Mouse (Mus musculus): ENCODE measurements around the gene Terf2ip.

The Terf2ip gene

GRCm38 (mm10) chr8:112010997-112011815 lies at the start of gene Terf2ip, which contains the start of gene Kars:
Gene Terf2ip, plus strand, starts transcription at chr8:112011398.
Gene Kars, minus strand, starts transcription at chr8:112011323.
- DNase-seq (ENCODE audit: low spot score), result peak; percentile 91

DNA sequence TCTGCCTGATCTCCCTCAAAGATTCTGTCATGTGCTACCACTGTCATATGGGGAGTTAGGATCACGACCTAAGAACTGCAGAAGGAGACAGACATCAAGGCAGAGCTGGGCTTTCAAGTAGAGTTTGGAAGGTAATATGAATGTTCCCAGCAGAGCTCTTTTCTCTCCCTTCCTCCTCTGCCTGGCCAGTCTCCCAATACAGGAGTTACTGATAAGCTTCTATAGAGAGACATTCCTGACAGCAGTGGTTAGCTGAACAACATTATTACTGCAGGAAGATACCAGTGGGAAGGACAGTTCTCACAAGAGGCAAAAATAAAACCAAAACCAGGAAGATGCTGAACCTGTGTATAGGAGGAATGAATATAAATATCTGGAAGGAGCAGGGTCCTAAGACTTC lies 48.6 kb upstream of the Terf2ip start:
- no peak for DNase-seq (ENCODE audit: low spot score)

- DNase-seq (ENCODE audit: low spot score), result no peak
Observed at GRCm38 (mm10) chr8:111963091-111963490, 48.1 kb upstream of the Terf2ip start.

- DNase-seq (ENCODE audit: low spot score), result no peak
Observed at GRCm38 (mm10) chr8:111963546-111963945, 47.7 kb upstream of the Terf2ip start.

- DNase-seq (ENCODE audit: low spot score), result no peak
Observed at GRCm38 (mm10) chr8:111964351-111964750, 46.8 kb upstream of the Terf2ip start.

- DNase-seq (ENCODE audit: low spot score), result no peak
Observed at GRCm38 (mm10) chr8:111964849-111965561, 46.2 kb upstream of the Terf2ip start.

DNA sequence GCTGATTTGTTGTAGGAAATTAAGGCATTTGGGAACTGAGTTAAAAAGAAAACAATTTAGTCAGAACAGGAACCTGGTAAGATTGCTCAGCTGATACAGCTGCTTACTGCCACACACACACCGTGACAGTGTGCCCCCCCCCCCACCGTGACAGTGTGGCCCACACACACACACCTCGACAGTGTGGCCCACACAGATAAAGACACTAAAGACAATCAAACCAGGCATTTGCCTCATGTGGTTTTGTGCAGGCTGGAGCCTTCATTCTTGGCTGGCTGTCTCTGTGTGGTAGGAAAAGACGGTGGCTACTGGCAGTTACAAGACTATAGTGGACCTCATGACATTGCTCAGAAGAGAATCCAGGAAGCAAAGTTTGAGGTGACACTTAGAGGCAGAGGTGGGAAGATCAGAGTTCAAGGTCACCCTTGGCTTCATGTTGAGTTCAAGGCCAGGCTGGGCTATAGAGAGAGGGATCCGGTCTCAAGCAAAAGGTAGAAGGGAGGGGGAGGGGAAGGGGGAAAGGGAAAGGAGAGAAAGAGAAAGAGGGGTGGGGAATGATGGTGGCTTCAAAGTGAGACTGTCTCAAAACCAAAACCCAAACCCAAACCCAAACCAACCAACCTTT lies 43.8 kb upstream of the Terf2ip start:
- no peak for DNase-seq (ENCODE audit: low spot score)

DNA sequence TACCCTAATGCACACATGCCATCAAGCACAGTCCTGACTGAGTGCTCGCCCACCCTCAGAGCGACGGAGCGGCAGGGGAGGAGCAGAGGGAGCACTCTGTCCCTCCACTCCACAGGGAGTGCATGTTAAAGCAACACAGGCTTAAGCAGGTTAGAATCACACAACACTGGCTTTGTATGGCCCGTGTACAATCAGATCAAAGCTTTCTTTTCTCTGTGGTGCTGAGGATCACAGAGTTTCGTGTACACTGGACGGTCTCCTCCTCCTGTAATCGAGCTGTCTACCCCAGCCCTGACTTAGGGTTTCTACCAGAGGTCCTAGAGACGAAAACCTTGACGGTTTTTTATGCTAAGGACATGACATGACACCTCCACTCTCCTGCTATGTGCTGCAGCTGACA lies 42.7 kb upstream of the Terf2ip start:
- DNase-seq (ENCODE audit: low spot score), result no peak

DNA sequence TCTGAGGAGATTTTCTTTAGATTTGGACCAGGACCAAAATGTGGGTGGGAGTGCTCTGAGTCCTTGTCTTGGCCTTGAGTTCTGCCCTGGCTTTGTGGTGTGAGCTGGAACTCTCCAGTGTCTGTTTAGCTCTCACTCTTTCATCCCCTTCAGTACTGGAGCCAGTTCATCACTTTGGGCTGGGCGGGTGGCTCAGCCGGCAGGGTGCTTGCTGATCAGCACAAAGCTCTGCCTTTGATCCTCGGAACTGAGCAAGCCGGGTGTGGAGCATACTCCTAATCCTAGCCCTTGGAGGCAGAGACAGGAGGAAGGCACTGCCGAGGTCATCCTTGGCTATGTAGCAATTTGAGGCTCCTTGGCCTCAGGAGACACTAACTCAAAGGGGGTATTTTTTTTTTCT lies 42.2 kb upstream of the Terf2ip start:
- DNase-seq (ENCODE audit: low spot score), result no peak

- no peak for DNase-seq (ENCODE audit: low spot score)
Observed at GRCm38 (mm10) chr8:111974138-111974537, 37.1 kb upstream of the Terf2ip start.

DNA sequence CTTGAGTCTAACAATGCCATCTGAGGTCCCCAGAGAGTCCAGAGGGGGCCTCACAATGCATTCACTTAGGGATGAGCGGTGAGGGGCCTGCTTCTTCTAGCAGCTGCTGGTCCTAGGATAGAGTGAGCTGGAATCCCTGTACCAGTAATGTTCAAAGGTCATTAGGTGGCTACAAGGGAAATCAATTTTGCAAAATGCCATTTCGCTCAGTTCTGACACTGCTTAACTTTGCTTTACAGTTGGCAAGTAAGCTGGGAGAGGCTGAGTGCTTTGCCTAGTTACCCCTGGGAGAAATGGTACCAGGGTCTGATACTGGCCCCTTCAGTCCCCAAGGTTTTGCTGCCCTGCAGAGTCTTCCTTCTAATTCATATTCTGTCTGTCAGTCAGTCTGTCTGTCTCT lies 35.5 kb upstream of the Terf2ip start:
- DNase-seq (ENCODE audit: low spot score), result no peak

DNA sequence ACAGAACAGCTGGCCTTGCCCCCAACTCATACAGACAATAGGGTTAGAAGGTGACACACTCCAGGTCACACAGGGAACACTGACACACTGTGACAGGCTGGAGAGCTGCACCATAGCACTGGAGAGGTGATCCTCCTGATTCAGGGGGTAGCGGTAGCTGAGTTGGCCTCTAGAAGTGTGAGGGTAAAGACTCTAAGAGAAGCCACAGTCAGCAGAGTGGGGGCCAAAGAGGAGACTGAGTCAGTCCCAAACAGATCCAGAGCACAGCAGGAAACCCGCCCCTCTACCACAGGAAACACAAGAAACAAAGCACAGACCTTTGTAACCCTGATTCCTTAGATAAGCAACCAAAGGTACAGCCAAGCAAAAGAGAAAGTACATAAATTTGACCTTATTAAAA lies 34.9 kb upstream of the Terf2ip start:
- no peak for DNase-seq (ENCODE audit: low spot score)

GRCm38 (mm10) chr8:111978147-111978546 lies 33.1 kb upstream of the Terf2ip start:
- DNase-seq (ENCODE audit: low spot score), result no peak

DNA sequence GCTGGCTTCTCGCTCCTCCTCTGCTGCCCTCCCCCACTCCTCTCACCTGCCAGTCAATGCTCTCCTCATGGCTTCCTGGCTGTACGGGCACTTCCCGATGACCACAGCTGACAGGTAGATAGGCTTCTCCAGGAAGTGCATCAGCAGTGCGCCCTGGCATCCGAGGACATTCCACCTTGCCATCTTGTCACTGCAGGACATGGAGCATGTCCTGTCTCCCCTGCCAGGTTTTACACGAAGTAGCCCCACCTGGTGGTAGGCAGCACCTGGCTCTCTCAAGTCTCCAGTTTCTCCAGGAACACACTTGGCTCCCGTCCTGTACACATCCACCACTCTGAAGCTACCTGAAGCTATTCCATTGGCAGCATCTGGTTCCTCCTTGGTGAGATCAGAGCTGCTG lies 29.1 kb upstream of the Terf2ip start:
- DNase-seq (ENCODE audit: low spot score), result no peak

- DNase-seq (ENCODE audit: low spot score), result no peak
Observed at GRCm38 (mm10) chr8:111984511-111984910, 26.7 kb upstream of the Terf2ip start.

DNA sequence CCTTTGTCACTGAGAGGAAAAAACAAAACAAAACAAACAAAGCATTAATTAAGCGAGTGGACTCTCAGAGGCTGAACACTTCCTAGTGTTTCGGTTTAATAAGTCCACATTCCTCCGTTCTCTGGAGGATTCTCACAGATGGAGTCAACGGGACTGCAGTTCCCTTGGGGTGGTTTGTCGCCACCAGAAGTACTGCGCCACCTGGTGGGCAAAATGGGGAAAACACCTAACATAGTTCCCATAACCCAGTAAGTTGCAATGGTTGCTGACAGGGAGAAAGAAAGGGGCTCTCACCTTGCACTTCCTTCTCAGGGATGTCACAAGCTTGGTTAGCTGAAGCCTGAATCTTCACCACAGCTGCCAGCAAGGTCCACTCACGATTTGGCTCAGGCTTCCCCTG lies 21.3 kb upstream of the Terf2ip start:
- peak; percentile 76 for DNase-seq (ENCODE audit: low spot score)

- no peak for DNase-seq (ENCODE audit: low spot score)
Observed at GRCm38 (mm10) chr8:111991278-111991677, 19.9 kb upstream of the Terf2ip start.

DNA sequence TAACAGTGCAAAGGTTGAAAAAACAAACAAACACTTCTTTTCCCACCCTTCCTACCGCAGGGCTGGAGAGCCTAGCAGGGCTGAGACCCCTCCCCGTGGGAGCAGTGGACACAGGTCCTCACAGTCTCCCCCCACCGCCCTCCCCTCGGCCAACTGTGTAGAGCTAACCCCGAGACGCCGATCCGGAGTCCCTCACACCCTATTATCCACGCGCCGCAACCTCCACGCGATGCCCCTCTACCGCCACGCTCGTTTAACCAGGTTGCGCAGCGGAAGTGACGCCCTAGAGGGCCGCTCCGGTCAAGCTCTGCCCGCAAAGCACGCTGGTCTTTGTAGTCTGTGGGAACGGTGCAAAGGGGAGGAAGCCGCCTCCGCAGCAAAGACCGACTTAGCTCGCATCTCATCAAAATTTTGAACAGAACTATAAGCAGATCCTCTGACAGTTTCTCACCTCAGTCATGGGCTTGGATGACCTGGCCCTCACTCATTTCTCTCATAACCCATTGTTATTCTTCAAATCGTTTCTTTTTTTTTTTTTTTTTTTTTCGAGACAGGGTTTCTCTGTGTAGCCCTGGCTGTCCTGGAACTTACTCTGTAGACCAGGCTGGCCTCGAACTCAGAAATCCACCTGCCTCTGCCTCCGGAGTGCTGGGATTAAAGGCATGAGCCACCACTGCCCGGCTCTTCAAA lies 19.0 kb upstream of the Terf2ip start, which contains the start of gene Adat1:
Gene Adat1 (minus strand): TSS at position 290 of the 690 bp plus-strand sequence.
- DNase-seq (ENCODE audit: low spot score), result peak; percentile 63

- DNase-seq (ENCODE audit: low spot score), result no peak
Observed at GRCm38 (mm10) chr8:111992703-111993039, 18.5 kb upstream of the Terf2ip start.

DNA sequence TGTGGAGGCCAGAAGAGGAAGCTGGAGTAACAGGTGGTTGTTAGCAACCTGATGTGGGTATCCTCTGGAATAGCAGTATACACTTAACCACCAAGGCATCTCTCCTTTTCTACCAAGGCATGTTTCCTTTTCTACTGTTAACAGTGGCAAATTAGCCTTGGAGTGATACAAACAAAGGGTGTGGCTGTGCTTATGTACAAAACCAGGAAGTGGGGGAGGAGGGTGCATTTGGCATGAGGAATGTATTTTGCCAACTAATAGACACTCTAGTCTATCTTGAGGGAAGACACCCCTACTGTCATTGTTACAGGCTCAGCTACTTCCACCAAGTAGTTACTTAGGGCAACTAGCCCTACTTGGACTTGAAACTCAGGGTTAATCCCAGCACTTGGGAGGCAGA lies 6.4 kb upstream of the Terf2ip start:
- DNase-seq (ENCODE audit: low spot score), result no peak

GRCm38 (mm10) chr8:112005601-112006000 lies 5.6 kb upstream of the Terf2ip start:
- no peak for DNase-seq (ENCODE audit: low spot score)

DNA sequence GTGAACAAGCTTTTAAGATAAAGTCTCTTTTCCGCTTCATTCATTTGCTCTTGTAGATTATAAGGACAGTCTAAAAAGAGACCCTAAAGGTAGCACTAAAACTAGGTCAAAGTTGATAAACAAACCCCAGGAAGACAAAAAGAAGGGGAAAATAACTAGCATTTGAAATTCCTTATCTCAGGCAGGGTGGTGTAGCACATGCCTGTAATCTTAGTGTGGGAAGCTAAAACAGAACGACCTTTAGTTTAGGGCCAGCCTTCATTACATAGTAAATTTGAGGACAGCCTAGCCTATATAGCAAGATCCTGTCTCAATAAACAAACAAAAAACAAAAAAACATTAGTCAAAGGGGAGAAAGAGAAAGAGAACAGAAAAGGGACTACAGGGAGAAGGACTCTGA lies 3.5 kb upstream of the Terf2ip start:
- no peak for DNase-seq (ENCODE audit: low spot score)

Measured in ovary, postnatal 14 days (tissue).